Mouse (Mus musculus) c-Kit-positive CD71-positive TER-119-positive erythroid progenitor cells, embryonic 14.5 days (primary cell): ENCODE measurements at regions not wholly inside any gene's neighbourhood (a gene's known extent, or its start where the extent isn't known, plus 50 kb on each side); places are given as distances from the start of the nearest gene placed in this dataset.

Source experiments
- DNase-seq: peaks from one replicate; pipeline ENCODE4 v3.0.0-alpha.2; 2013; ENCODE audit warnings: low spot score

DNA sequence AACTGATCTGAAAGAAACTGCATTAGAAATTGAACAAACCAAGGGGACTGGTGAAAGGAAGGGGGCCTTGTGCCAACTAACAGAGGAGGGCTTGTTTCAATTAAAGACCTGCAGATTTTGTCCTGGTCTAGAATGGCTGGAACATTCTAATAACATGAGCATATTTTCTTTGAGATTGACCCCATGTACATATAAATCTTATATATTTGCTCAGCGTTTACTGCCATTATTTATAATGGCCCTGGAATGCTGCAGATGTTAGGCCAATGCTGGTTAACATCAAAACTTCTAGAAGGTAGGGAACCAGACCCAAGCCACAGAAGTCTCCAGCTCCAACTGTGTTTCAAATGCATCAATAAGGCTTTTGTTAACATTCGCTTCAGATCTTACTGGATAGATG, 326.4 kb downstream of the Tns1 start:
- DNase-seq = no peak

DNA sequence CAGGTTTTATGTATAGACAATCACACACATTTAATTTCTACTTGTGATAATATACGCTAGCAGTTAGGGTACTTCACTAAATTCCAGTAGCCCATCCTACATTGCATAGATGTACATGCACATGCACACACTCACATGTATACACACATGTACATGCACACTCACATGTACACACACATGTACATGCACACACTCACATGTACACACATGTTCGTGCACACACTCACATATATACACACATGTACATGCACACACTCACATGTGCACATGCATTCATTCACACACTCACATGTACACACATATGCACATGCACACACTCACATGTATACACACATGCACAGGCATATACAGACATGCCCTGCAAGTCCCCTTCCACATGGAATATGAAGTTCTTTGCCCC, 326.8 kb downstream of the Tns1 start:
- DNase-seq = no peak

DNA sequence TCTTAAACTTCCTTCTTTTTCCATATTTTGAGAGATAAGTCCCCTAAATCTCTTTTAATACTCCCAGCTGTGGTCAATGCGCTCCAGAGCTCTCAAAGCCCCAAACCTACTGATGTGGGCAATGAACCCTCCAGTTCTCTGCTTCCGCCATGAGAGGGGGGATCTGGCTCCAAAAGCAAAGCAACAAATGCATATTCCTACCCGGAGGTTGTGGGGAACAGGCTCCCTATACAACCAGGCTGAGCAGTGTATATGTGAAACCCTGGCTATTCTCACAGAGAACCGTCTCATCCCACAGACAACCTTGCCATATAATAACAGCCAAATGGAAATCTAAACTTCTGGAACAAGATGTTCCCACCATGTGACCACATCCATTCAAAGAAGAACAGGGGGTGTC, 330.4 kb downstream of the Tns1 start:
- no peak for DNase-seq

DNA sequence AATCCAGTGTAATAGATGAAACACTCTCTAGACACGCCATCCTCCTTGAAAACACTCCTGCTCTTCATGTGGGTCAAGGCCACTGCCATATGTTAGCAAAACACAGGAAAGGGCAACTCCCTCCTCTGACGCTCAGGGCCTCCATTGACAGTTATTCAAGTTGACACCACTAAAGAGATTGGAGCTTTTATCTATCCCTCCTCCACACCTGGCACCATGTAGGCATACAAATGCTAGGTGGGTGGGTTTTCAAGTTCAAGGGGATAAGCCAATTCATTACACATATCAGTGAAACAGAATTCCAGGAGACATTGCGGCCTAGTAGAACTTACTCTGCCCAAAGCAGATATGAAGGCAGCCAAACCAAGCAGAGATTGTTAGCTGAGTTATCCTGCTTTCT, 331.0 kb downstream of the Tns1 start:
- no peak for DNase-seq

DNA sequence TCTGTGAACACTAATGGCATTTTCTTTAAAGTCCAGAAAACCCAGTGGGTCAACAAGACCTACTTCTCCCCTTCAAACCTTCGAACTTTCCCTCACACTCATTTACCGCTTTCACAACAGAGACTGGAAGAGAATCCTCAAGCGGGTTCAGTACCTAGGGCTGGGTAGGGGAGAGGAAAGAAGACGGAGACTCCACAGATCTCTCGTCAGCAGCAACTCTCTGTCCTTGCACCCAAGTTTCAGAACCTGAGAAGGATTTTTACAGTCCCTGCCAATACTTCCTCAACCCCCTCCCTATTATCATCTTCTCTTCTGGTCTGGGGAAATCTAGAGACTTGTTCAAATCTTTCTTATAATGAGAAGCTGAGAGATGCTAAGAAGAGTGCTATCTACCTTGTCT, 331.9 kb downstream of the Tns1 start:
- DNase-seq = no peak

DNA sequence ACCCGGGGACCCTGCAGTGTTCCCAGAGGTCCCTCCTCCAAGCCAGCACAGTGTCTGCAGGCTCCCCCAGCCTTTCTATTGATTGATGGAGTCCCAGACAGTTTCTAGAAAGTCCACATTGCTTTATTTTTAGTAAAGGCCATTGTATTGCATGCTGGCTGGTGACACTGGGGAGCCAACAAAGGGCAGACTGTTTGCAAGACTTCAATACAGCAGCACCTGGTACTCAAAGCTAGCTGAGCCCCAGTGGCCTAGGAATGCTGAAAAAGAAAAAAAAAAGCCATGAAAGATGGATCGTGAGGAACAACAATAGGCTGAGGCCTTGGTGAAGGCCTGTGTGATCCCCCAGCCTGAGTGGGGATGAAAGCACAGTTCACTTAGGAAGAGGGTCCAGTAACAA, 336.6 kb downstream of the Tns1 start:
- no peak for DNase-seq

DNA sequence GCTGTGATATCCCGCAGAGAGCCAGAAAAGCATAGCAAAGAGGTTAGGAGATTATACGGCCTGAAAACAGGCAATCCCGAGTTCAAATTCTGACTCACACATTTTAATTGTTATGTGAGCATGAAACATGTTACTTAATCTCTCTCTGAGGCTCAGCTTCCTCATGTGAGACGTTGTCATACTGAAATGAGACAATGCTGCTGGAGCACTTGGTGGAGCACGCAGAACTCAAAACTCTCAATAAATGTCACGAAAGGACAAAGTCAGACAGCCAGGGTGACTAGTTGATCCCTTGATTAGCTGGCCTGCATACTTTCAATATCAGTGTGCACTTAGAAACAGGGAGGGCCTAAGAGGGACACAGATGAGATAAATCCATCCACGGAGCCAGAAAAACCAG, 337.0 kb downstream of the Tns1 start:
- no peak for DNase-seq

DNA sequence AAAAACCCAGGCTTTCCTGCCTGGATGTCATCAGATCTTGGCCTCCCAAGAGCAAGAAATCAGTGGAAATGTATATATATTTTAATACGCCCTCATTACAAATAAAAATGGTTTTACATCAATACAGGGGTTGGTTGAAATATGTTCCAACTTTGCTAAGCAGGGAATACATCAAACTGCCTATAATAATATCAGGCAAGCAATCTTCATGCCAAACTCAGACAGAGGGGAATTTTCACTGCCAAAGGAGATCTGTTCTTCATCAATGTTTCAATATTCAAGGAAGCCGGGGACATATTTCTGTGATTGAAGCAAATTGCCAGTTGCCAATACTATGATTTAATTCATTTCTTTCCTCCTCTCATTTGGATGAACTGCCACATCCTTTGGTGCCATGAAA, 340.9 kb downstream of the Tns1 start:
- no peak for DNase-seq

DNA sequence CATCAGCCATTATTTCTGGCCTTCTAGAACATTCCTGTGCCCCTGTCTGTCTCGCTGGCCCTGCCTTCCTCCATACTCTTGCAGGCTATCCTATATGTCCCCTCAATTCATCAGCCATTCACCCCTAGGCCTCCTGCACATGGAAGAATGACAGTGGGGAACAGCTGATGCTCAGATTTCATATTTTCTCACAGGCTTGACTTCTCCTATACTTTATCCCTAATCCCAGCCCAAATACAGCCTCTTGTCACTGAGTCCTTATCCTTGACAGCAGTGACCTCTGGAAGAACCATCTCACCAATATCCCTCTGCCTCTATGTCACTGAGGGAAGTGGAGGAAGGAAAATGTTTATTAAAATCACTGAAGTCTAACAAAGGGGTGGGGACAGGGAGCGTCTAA, 341.4 kb downstream of the Tns1 start:
- no peak for DNase-seq

DNA sequence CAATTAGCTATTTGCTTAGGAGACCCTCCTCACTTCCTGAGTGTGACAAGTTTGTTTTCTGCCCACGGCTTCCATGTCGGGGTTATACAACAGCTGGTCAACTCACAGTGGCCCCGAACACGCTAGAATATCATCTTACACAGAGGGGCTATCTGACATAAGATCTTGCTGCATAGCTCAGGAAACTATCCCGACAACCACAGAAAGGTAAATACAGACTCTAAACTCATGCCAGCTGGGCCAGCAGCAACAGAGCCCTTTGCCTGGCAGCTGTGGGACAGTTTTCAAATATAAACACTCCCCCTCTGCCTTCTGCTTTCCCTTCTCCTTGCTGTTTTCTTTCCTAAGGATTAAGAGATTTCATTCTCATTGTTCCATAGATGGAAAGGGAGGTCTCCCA, 352.5 kb downstream of the Tns1 start:
- DNase-seq = no peak

DNA sequence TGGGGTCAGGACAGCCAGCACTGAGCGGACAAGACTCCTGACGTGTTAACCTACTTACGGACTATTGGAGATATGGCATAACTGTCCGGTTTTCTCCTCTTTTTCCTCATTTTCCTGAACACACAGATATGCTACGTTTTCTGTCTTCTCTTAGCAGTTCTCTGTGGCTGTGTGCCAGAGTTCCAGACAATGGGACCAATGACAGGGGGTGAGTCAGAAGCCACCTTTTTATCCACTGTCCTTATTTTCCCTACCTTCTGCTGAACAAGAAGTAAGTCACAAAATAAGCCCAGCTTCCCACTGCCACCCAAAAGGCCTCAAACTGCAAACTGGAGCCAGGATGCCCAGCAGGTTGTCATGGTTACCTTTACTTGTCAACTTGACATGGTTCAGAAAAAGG, 353.6 kb downstream of the Tns1 start:
- no peak for DNase-seq

DNA sequence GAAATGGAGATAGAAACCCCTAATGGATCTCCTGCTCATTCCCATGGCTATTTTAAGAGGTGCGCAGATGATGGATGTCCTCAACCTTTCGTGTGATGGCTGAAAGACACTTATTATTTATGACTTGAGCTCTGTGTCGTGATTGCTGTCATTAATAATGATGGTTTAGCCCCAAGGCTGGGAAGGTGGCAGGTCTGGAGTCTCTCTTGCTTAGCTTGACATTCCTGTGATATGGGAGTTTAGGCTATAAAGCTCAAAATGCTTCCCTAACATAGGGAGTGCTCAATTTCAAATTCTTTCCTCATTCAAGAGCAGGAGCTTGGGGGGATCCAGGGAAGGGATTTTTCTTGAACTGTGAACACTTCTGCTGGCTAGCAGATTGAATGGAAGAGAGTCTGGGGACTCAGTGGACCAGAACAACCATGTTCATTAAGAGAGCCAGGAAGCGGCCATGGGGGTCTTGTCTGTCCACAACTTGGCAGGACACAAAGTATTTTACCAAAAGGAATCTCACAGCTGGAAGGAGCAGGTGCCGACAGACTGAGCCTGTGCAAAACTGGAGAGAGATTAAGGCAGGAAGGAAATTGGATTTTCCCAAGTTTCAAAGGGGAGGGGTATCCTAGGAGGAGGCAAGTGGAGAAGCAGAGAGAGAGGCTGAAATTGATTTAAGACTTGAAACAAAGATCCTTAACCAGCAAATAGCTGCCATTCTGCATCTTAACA, 359.5 kb downstream of the Tns1 start:
- no peak for DNase-seq

DNA sequence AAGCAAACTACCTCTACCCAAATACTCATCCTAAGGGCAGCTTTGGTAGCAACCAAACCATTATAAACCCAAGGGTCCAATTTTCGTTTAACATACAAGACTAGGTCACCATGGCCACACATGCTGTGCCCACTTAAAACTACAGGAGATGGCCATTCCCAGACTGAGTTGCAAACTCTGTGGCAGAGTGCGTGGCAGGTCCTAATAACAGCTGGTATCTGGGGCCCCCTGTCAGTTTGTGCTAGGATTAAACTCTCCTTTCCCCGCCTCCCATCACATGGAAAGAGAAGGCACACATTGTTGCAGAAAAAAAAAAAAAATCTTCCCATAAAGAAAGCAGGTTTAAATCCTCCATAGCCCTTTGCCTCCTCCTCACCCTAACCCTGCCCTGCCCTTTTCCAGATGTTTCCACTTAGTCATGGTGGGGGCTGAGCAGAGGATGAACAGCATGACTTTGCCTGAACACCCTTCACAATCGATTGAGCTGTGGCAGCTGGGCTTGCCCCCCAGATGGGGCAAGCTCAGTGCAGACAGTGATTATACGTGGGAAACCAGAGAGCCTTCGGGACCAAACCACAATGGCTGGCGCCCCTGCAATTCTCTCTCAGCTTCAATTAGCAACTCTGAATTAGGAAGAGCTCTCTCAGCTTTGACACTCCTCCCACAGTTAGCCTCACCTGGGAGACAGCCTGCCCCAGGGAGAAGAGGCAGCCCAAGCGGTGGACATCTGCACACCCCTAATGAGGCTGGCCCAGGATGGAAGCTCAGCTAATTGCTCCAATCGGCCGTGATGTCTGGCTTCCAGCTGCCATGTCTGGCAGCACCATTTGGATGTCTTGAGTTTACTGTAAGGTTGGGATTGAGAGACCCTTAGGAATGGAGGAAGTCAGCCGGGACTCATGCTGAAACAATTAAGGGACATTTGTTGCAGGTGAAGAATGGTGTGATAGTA, 365.9 kb downstream of the Tns1 start:
- no peak for DNase-seq

DNA sequence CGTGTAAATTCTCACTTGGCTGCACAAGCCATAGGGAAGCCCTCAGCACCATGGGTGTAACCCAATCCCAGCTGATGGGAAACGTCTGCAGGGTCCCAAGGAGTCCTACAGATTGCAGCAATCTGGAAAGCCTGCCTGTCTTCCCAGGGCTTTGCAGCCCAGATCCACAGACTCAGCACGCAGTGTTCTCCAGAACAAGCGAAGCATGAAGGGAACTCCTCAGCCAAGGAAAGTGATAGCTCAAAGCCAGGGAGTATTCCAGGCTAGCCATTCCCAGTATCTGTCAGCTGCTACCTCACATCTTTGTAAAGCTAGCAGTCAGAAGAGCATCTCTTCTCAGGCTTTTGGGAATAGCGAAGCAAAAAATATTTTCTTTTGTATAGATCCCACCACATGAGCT, 368.5 kb downstream of the Tns1 start:
- no peak for DNase-seq

DNA sequence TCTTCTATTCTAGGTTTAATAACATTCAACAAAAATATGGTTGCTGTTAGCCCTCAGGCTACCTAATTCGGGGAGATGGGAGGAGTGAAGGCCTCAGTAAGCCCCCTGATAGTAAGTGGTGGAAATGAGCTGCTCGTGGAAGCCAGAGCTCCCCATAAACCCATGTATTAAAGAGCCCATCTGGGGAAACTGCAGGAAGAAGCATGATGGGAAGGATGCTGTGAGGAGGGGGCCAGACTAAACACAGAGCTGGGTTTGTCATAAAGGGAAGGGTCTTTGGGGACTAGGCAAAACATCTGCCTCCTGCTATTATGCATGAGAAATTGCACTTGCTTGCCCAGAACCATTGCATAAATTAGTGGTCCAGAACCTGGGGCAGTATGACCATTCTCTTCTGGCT, 369.3 kb downstream of the Tns1 start:
- no peak for DNase-seq

DNA sequence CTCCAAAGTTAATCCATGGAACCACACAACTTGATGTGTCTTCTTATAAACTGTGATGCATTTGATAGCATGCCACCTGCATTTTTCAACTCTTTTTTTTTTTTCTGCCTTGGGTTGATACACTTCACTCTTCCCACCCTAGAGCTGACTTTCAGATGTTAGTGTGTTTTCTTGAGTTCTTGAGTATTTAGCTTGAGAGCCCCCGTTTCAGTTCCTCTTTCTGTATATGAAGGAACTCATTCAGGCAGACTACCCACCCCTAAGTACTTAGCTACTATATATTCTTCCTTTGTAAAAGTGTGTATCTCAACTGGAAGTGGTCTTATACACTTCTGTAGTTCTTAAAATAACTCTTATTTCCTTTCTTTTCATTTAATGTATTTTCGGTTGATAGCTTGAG, 371.1 kb downstream of the Tns1 start:
- DNase-seq = no peak

DNA sequence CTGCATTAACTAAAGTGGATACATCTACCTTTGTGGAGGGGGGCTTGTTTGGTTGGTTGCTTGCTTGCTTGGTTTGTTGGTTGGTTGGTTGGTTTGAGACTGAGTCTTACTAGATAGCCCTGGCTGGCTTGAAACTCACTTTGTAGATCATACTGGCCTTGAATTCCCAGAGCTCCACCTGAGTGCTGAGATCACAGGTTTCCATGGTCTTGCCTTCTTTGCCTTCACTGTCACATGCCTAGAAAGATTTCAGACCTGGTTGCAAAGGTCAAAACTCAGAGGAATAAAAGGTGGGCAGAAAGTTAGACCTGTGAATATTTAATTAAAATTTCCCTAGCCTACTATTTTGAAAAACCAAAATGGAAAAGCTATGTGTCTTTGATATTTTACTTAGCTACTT, 375.5 kb downstream of the Tns1 start:
- no peak for DNase-seq

DNA sequence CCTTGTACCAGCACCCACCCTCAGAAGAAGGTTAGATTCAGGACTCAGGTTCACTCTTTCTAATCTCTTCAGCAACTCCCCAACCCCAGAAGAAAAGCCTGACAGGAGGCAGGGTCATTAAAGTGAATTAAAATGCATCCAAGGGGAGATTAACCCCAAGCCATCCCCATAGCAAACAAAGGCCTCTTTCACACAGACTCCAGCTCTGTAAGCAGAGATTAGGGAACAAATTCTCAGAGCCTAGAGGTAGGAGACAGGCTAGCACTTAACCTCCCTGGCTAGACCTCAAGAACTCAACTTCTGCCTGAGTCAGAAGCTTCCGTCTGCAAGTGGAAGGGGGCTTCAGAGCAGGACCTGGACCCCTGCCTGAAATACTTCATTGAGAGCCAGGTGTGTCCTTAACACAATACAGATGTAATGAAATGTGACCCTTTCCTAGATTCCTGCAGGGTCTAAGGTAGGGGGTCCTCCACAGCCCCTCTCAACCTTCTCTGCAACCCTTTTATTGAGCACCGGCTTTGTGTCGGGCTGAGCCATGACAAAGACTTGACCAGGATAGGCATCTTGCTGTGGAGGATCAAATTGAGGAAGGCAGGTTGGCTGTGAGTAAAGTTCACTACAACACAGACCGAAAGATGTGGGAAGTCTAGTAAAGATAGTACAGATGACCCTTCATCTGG, 379.6 kb downstream of the Tns1 start:
- DNase-seq = no peak

DNA sequence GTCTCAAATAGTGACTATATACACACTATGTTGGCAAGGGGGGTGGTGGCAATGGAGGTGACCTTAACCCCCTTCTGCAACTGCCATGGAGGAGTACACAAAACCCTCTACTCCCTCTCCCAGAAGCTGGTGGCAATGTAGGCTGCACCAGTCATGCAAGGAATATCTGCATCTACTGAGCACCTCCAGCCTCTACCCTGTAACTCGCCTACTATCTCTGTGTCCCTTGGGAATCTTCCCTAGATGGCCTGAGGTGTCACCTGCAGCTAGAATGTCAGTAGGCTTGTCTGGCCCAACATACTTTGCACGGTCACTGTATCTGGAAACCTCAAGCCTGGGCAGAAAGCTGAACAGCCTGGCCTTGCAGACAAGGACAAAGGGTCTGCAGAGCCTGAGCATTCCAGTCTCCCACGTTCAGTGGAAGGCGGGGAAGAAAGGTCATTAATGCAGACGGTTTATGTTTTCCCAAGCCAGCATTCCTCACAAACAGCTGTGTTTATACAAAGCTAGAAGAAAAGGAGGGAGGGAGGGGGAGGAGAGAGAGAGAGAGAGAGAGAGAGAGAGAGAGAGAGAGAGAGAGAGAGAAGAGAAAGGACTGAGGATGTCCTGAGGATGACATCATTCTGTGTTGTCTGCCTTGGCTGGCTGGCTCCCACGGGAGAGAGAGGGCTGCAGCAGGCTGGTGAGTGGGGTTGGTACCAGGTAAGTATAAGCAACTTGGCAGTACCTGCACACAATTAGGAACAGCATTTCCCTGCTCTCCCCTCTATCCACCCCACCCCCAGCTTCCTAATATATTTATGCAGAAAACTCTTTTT, 380.3 kb downstream of the Tns1 start:
- no peak for DNase-seq

DNA sequence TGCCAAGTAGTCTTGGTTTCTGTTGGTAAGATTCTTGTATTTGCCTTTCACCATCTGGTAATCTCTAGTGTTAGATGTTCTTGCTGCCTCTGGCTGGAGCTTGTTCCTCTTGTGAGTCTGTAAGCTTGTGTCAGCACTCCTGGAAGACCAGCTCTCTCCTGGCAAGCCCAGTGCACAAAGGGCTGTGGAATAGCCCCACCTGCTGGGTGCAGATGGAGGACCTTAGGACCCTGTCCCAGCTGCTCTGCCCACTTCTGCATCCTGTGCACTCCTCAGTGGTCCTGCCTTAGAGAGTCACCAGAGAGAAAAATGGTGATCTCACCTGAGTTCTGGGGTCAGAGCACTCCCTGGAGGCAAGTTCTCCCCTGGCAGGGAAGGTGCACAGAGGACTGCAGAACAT, 387.2 kb downstream of the Tns1 start:
- no peak for DNase-seq

DNA sequence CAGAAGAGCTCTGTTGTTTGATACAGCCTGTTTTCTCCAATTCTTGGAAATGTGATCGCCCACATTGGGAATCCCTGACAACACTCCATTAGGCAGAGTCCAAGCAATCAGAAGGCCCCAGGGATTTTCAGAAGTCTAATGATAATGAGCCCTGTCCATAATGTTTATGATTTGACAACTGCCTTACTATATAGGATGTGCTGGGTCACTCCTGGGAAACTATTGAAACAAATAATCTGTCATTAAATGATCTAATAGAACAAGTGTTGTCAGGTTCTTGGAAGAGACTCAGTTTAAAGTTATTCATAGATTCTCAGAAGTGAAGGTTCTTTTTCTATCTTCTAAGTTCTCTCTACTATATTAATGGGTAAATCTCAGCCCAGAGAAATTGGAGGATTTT, 395.9 kb downstream of the Tns1 start:
- no peak for DNase-seq

DNA sequence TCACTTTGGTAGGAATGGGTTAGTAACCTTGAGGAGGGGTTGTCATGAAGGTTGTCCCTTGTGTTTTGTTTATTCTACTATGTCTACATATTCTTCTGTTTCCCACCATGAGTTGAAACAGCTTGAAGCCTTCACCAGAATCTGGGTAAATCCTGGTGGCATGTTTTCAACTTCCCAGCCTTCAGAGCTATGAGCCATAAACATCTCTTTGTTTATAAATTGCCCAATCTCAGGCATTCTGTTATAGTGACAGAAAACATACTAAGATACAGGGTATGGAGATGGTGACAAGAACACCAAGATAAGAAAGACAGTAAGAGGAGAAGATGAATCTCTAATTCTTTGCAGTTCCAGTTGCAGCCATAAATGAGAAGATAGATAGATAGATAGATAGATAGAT, 396.5 kb downstream of the Tns1 start:
- DNase-seq = no peak
